Comparison of ENCODE assay signal across 11 mouse cellular contexts in the genomic region with DNA sequence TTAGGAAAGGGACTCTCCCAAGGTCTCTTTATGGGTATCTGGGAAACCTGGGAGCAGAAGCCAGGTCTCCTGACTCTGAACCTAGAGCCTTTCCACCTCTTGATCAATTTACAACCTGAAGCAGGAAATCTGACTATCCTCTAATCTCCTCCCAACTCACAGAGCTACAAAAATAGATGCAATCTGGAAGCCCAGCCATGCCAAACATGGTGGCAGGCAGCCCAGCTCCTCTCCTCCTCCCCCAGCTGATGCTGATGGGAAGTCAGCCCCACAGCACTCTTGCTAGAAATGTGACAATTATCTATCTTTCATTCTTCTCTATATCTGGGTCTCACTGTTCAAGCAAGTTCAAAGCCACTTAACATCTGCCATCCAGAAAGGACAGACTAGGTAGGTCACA.
DNase-seq lines count a peak whose midpoint lies in the region; ATAC-seq lines count a peak whose summit lies in the region.
"Had no signal": no experiment of that assay in that cellular context is flagged by ENCODE, and none has a peak within 500 bp of the region (broad histone marks: within the 10 kb centered on the region; RNA-seq: fewer than 3 reads in every experiment).

No protein-coding gene starts in this region.

- ATAC-seq in hindbrain, embryonic 14.5 days (ENCODE audit: low FRiP score) = no peak
- no peak for ATAC-seq in intestine, embryonic 15.5 days

- H3K36me3 ChIP-seq in hindbrain, embryonic 14.5 days (replicated peaks; ENCODE audit: control insufficient read depth, insufficient read depth) = no peaks in the 10 kb centered on the region
- no peaks in the 10 kb centered on the region for H3K36me3 ChIP-seq in intestine, embryonic 15.5 days
- H3K36me3 ChIP-seq: hindbrain, embryonic 13.5 days had no signal

- H3K4me2 ChIP-seq in hindbrain, embryonic 14.5 days (replicated peaks) = no peak overlapping the region
- H3K4me2 ChIP-seq in intestine, embryonic 15.5 days (replicated peaks) = no peak overlapping the region
- H3K4me2 ChIP-seq: hindbrain, embryonic 13.5 days had no signal

- H3K4me3 ChIP-seq in hindbrain, embryonic 14.5 days (replicated peaks; ENCODE audit: low read length) = no peak overlapping the region
- no peak overlapping the region for H3K4me3 ChIP-seq in intestine, embryonic 15.5 days (replicated peaks)
- H3K4me3 ChIP-seq: hindbrain, embryonic 13.5 days; megakaryocyte, embryonic 14.5 days had no signal

- DNase-seq in gastrocnemius, adult 18-20 months (ENCODE audit: low spot score) = peak; percentile 52
- DNase-seq in gastrocnemius, postnatal 4 days (ENCODE audit: low spot score in 2 of 2) = no peak
- peak; percentile 53 to 84 for DNase-seq in frontal cortex, adult 2 months (ENCODE audit: extremely low spot score in 1 of 2, low spot score in 1 of 2)
- peak; percentile 81 to 88 for DNase-seq in layer of hippocampus, postnatal 10 days (ENCODE audit: low spot score in 2 of 2)
- peak; percentile 78 for DNase-seq in right cerebral cortex, postnatal 14 days
- DNase-seq in hindbrain, embryonic 14.5 days (ENCODE audit: low spot score) = no peak
- DNase-seq in urinary bladder, postnatal 4 days (ENCODE audit: low spot score in 2 of 2) = no peak
- DNase-seq: thymus, adult 18-20 months had no signal

- no peak overlapping the region for H3K9ac ChIP-seq in hindbrain, embryonic 14.5 days
- H3K9ac ChIP-seq in intestine, embryonic 15.5 days = no peak overlapping the region
- H3K9ac ChIP-seq: hindbrain, embryonic 13.5 days had no signal

- no peaks in the 10 kb centered on the region for H3K4me1 ChIP-seq in hindbrain, embryonic 14.5 days (replicated peaks; ENCODE audit: control insufficient read depth, insufficient read depth, low read length)
- H3K4me1 ChIP-seq in intestine, embryonic 15.5 days (replicated peaks) = no peaks in the 10 kb centered on the region
- H3K4me1 ChIP-seq: hindbrain, embryonic 13.5 days; megakaryocyte, embryonic 14.5 days had no signal

- no peaks in the 10 kb centered on the region for H3K9me3 ChIP-seq in hindbrain, embryonic 14.5 days (ENCODE audit: control insufficient read depth, low read length)
- no peaks in the 10 kb centered on the region for H3K9me3 ChIP-seq in intestine, embryonic 15.5 days
- H3K9me3 ChIP-seq: hindbrain, embryonic 13.5 days; megakaryocyte, embryonic 14.5 days had no signal

- no peak overlapping the region for H3K27ac ChIP-seq in hindbrain, embryonic 14.5 days
- H3K27ac ChIP-seq in intestine, embryonic 15.5 days = no peak overlapping the region
- H3K27ac ChIP-seq: hindbrain, embryonic 13.5 days had no signal

- H3K27me3 ChIP-seq in hindbrain, embryonic 14.5 days (ENCODE audit: control insufficient read depth, insufficient read depth, low read length) = no peaks in the 10 kb centered on the region
- H3K27me3 ChIP-seq in intestine, embryonic 15.5 days (replicated peaks) = no peaks in the 10 kb centered on the region
- H3K27me3 ChIP-seq: hindbrain, embryonic 13.5 days; megakaryocyte, embryonic 14.5 days had no signal

Comparison
In these comparisons a context has a peak if more than half of its experiments do, and no peak if none do; other contexts are left out.
1. DNase-seq: peak in gastrocnemius, adult 18-20 months (single experiment), frontal cortex, adult 2 months (2 of 2), layer of hippocampus, postnatal 10 days (2 of 2) and right cerebral cortex, postnatal 14 days (single experiment); none in gastrocnemius, postnatal 4 days (0 of 2), hindbrain, embryonic 14.5 days (single experiment) and urinary bladder, postnatal 4 days (0 of 2).